Mouse (Mus musculus) E14TG2a.4 (cell line): ENCODE measurements around the gene Wipi2.
A peak's percentile ranks its signal among the peaks of the same experiment; 100 is the strongest.

ENCODE experiments used
- H3K27me3 ChIP-seq: 2 replicates; pipeline ENCODE4 v1.6.1; 2014; ENCODE audit warnings: low read length, control low read depth; ENCODE audit not compliant: insufficient read depth
- H3K36me3 ChIP-seq: 2 replicates; pipeline ENCODE4 v1.6.1; 2014; ENCODE audit warnings: low read length, control low read depth; ENCODE audit not compliant: insufficient read depth
- H3K4me1 ChIP-seq: replicated peaks from 2 replicates; pipeline ENCODE4 v1.6.1; 2014; ENCODE audit warnings: low read depth, low read length, control low read depth
- H3K4me3 ChIP-seq: replicated peaks from 2 replicates; pipeline ENCODE4 v1.5.1; 2014; ENCODE audit warnings: mild to moderate bottlenecking, low read length
- H3K9me3 ChIP-seq: 2 replicates; pipeline ENCODE4 v1.6.1; 2014; ENCODE audit warnings: low read length, control low read depth
- CTCF ChIP-seq: conservative IDR thresholded peaks from 2 replicates; pipeline ENCODE4 v1.5.1; 2014; ENCODE audit warnings: low read length
- NANOG ChIP-seq: IDR thresholded peaks from 2 replicates; pipeline ENCODE4 v1.6.1; 2014; ENCODE audit warnings: borderline replicate concordance, low read length, mixed read lengths
- POU5F1 ChIP-seq: IDR thresholded peaks from 2 replicates; pipeline ENCODE4 v1.6.1; 2014; ENCODE audit warnings: low read length, borderline replicate concordance

Wipi2 gene

GRCm38 (mm10) chr5:142701651-142702510, 74.4 kb downstream of the Wipi2 start:
- no peak for TF ChIP-seq NANOG
- no peak for TF ChIP-seq CTCF
- no peak for TF ChIP-seq POU5F1

DNA sequence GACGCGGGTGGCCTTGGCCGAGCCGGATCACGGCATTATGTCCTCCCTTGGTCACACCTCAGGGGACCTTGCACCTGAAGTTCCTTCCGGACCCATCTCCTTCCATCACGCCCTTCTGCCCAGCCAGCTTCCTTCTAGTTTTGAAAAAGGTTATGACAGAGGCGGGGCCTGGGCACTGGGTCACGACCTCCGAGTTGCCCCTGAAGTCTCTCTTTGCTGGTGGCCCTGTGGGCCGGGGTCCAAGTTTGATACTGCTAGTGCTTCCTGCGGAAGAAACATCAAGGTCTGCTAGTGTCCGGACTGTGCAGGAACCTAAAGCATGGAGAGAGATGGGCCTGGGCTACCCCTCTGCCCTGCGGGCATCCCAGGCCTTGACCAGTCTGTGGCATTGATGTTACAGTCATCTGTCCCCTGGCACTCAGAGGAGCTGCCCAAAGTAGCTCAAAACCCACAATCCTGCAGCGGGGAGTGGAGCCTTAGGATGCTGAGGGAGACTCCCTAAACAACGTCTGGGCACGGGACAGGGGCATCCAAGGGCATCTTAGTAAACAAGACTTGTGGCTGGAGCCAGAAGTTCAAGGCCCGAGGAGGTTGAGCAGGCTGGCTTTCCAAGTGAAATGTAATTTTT, 75.1 kb downstream of the Wipi2 start:
- Histone ChIP-seq H3K4me3 (peak overlapping the region; percentile 93), H3K9me3 (no peaks in the 10 kb centered on the region), H3K27me3 (peaks cover 45% of the 10 kb centered on the region), H3K36me3 (peaks cover 5% of the 10 kb centered on the region; the same call in 1 of the 2 replicates), H3K4me1 (peaks cover 23% of the 10 kb centered on the region)
- no peak for TF ChIP-seq POU5F1

More at GRCm38 (mm10) chr5:142701651-142702510, 74.4 kb downstream of the Wipi2 start:
- H3K36me3 ChIP-seq, result peaks cover 5% of the 10 kb centered on the region; the same call in 1 of the 2 replicates
- H3K4me1 ChIP-seq, result peaks cover 24% of the 10 kb centered on the region
- peaks cover 45% of the 10 kb centered on the region for H3K27me3 ChIP-seq
- H3K9me3 ChIP-seq, result no peaks in the 10 kb centered on the region
- peak overlapping the region; percentile 93 for H3K4me3 ChIP-seq

DNA sequence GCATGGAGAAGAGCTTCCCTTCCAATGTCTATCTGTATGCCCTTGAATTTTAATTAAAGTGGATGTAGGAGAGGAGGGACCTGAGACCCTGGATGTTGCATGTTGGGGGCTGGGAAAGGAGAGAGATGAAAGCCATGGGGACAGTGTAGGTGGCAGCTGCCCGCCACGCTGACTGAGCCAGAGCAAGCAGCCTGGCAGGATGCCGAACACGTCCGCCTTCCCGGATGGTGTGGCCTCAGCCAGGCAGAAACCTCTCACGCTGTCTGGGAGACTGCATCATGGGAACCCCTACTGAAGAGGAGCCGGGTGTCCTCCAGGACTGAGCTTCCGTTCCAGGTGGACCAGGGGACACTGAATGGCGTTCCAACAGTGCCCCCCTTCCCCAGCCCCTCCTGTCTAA, 76.1 kb downstream of the Wipi2 start:
- Histone ChIP-seq H3K36me3 (peaks cover 8% of the 10 kb centered on the region), H3K4me3 (no peak overlapping the region), H3K9me3 (no peaks in the 10 kb centered on the region), H3K27me3 (peaks cover 41% of the 10 kb centered on the region), H3K4me1 (peaks cover 23% of the 10 kb centered on the region)
- TF ChIP-seq CTCF (no peak), POU5F1 (no peak), NANOG (no peak)

DNA sequence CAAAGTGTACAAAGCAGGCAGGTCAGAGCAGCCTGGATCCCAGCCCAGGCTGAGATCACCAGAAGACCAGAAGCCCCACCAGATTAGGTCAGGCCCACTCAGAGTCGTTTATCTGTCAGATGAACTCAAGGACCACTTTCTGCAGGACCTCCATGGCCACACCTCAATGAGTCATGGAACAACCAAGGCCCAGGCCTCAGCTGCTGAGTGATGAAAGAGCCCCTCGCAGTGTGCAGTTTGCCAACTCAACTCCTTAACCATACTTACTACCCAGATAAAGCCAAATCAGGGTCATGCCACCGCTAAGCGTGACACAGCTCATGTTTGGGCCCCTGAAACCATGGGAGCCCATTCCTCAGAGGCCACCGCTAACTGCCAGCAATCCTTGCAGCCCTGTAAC, 80.2 kb downstream of the Wipi2 start:
- TF ChIP-seq NANOG (no peak), POU5F1 (no peak), CTCF (no peak)
- Histone ChIP-seq H3K4me1 (peaks cover 5% of the 10 kb centered on the region), H3K36me3 (peaks cover 19% of the 10 kb centered on the region), H3K27me3 (peaks cover 16% of the 10 kb centered on the region), H3K4me3 (no peak overlapping the region), H3K9me3 (peaks cover 11% of the 10 kb centered on the region)

DNA sequence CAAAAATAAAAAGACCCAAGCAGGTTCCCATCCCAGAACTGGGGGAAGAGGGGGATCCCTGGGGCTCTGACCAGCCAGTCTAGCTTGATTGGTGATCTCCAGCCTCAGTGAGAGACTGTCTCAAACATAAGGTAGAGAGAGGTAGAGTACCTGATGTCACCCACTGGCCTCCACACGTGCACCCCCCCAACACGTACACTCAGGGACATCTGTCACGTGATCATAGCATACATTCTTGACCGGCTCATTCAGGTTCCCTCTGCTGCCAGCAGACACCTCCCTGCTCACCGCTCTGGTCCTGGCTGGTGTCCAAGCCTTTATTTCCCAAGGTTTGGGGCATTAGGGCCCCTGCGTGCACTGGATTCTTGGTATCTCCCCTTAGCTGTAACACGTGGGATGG, 81.9 kb downstream of the Wipi2 start:
- TF ChIP-seq POU5F1 (no peak), NANOG (no peak), CTCF (no peak)
- Histone ChIP-seq H3K4me1 (0 out of 2 replicates have a peak, but pooled peaks cover 4% of the 10 kb centered on the region), H3K4me3 (no peak overlapping the region), H3K9me3 (peaks cover 13% of the 10 kb centered on the region), H3K36me3 (peaks cover 29% of the 10 kb centered on the region), H3K27me3 (no peaks in the 10 kb centered on the region)

- Histone ChIP-seq H3K36me3 (peaks cover 32% of the 10 kb centered on the region), H3K4me3 (no peak overlapping the region), H3K4me1 (peaks cover 25% of the 10 kb centered on the region), H3K9me3 (peaks cover 13% of the 10 kb centered on the region), H3K27me3 (no peaks in the 10 kb centered on the region)
- TF ChIP-seq CTCF (peak; percentile 20; the same call in 1 of the 2 replicates), POU5F1 (no peak), NANOG (no peak)
These were observed 84.9 kb downstream of the Wipi2 start for GRCm38 (mm10) chr5:142712373-142712772.

- Histone ChIP-seq H3K27me3 (no peaks in the 10 kb centered on the region), H3K36me3 (peaks cover 36% of the 10 kb centered on the region), H3K4me3 (no peak overlapping the region), H3K9me3 (peaks cover 13% of the 10 kb centered on the region), H3K4me1 (peaks cover 39% of the 10 kb centered on the region)
- no peak for TF ChIP-seq CTCF
- TF ChIP-seq POU5F1, result no peak
- no peak for TF ChIP-seq NANOG
These were observed 86.5 kb downstream of the Wipi2 start for GRCm38 (mm10) chr5:142713966-142714365.

DNA sequence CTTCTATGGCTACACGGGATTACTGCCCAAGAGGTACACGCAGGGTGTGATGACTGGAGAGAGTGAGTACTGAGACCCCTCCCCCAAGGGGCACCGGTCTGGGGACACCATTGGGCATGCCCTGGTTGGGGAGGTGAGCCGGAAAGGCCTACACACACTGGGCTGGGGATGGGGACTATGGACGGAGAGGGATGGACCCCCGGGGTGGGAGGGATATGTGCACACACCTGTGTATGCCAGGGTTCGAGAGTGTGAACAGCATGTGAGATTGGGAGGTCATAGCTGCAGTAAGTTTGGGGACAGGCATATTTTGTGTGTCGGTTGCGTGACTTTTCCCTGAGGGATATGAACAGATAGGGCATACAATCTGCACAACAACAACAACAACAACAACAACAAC, 87.6 kb downstream of the Wipi2 start:
- H3K36me3 ChIP-seq, result peaks cover 40% of the 10 kb centered on the region
- TF ChIP-seq POU5F1, result no peak
- no peak for TF ChIP-seq NANOG
- no peak for TF ChIP-seq CTCF
- H3K27me3 ChIP-seq, result no peaks in the 10 kb centered on the region
- peaks cover 13% of the 10 kb centered on the region for H3K9me3 ChIP-seq
- no peak overlapping the region for H3K4me3 ChIP-seq
- peaks cover 48% of the 10 kb centered on the region for H3K4me1 ChIP-seq

DNA sequence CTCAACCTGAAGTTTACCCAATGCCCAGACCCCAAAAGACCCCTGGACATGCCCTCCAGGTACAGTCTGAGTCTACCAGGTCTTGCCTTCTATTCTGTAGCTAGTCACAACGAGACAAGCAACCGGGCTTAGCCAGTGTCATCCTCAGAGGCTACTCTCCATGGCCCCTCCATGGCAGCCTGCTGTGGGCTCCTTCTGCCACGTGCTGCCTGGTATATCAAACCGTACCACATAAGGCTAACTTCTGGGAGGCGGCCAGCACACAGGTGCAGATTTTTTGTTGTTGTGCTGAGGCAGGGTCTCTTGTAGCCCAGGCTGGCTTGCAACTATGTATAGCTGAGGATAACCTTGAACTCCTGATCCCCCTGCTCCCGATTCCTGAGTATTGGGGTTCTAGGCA, 88.6 kb downstream of the Wipi2 start:
- Histone ChIP-seq H3K4me1 (peaks cover 49% of the 10 kb centered on the region), H3K27me3 (no peaks in the 10 kb centered on the region), H3K4me3 (no peak overlapping the region), H3K36me3 (peaks cover 43% of the 10 kb centered on the region), H3K9me3 (peaks cover 20% of the 10 kb centered on the region)
- TF ChIP-seq POU5F1 (no peak), NANOG (no peak), CTCF (no peak)
